Mouse (Mus musculus) hindbrain, embryonic 14.5 days (tissue): ENCODE data around the gene Slc35b2. TPM values are rescaled to one million over a fixed set of nuclear protein-coding genes. Genes with fewer than 3 reads are reported as not detected.

Source experiments
- ATAC-seq: fragments of 200-750 bp; cut with Nextera tagmentation; 2 replicates; pipeline ENCODE4 v1.8.0; 2017; ENCODE audit warnings: moderate number of reproducible peaks, mild to moderate bottlenecking, moderate TSS enrichment, moderate library complexity; ENCODE audit not compliant: low FRiP score
- DNase-seq: peaks from one replicate; pipeline ENCODE4 v3.0.0-alpha.2; 2015; ENCODE audit warnings: low spot score
- H3K27ac ChIP-seq: fragments of 300-500 bp; sonication (generic); 2 replicates; pipeline ENCODE4 v1.5.1; 2014; ENCODE audit warnings: mild to moderate bottlenecking, moderate library complexity
- H3K27me3 ChIP-seq: fragments of 300-500 bp; sonication (generic); 2 replicates; pipeline ENCODE4 v1.6.1; 2014; ENCODE audit warnings: mild to moderate bottlenecking, low read length, mixed read lengths; ENCODE audit not compliant: control insufficient read depth, insufficient read depth
- H3K36me3 ChIP-seq: fragments of 300-500 bp; sonication (generic); replicated peaks from 2 replicates; pipeline ENCODE4 v1.6.1; 2014; ENCODE audit not compliant: control insufficient read depth, insufficient read depth
- H3K4me1 ChIP-seq: fragments of 300-500 bp; sonication (generic); replicated peaks from 2 replicates; pipeline ENCODE4 v1.6.1; 2014; ENCODE audit warnings: antibody characterized with exemption, low read length, mixed read lengths; ENCODE audit not compliant: control insufficient read depth, insufficient read depth
- H3K4me2 ChIP-seq: fragments of 300-500 bp; sonication (generic); replicated peaks from 2 replicates; pipeline ENCODE4 v1.6.1; 2014; ENCODE audit warnings: mild to moderate bottlenecking, moderate library complexity
- H3K4me3 ChIP-seq: fragments of 300-500 bp; sonication (generic); replicated peaks from 2 replicates; pipeline ENCODE4 v1.5.1; 2014; ENCODE audit warnings: mild to moderate bottlenecking, low read length
- H3K9ac ChIP-seq: fragments of 300-500 bp; sonication (generic); 2 replicates; pipeline ENCODE4 v1.6.1; 2014
- H3K9me3 ChIP-seq: fragments of 300-500 bp; sonication (generic); 2 replicates; pipeline ENCODE4 v1.6.1; 2016; ENCODE audit warnings: low read length; ENCODE audit not compliant: control insufficient read depth
- WGBS: fragments of 180-500 bp; shearing (Covaris S2); extraction: QIAGEN DNeasy Blood & Tissue Kit; methylation state at CpG from one replicate; pipeline ENCODE4 v1.1.7; 2014; 5-methylcytosine and 5-hydroxymethylcytosine counted together
- polyA plus RNA-seq: library from polyadenylated mRNA; unstranded; fragments of >200 nt; fragmentation: Nextera tagmentation; extraction: Ambion mirVana; gene quantifications from 2 replicates; pipeline ENCODE4 v1.2.1, GENCODE M21; 2014

Slc35b2 gene
- polyA plus RNA-seq, 1 experiment from 2014 or later: 83.1 TPM

DNA sequence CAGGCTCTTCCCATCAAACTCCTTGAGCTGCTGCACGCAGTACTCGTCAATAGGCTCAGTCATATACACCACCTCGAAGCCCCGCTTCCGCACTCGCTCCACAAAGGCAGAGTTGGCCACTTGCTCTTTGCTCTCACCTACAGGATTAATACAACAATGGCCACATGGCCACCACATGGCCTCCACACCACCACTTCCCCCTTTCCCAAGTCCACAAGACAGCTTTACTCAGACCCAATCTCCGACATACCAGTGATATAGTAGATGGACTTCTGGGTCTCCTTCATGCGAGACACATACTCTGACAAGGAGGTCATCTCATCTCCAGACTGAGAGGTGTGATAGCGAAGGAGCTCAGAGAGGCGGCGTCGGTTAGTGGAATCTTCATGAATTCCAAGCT lies 5.3 kb downstream of the Slc35b2 start:
- H3K4me1 ChIP-seq: peaks cover 24% of the 10 kb centered on the region
- no peak for ATAC-seq
- H3K4me3 ChIP-seq: no peak overlapping the region
- no peak for DNase-seq
- no peak overlapping the region for H3K27ac ChIP-seq
- 92% methylated on average over 12 of the region's 12 CpGs for WGBS
- H3K9me3 ChIP-seq: no peaks in the 10 kb centered on the region
- H3K27me3 ChIP-seq: no peaks in the 10 kb centered on the region
- H3K36me3 ChIP-seq: peaks cover 61% of the 10 kb centered on the region
- no peak overlapping the region for H3K4me2 ChIP-seq
- H3K9ac ChIP-seq: no peak overlapping the region

- H3K4me1 ChIP-seq: peaks cover 24% of the 10 kb centered on the region
- no peaks in the 10 kb centered on the region for H3K9me3 ChIP-seq
- H3K4me2 ChIP-seq: no peak overlapping the region
- no peaks in the 10 kb centered on the region for H3K27me3 ChIP-seq
- ATAC-seq (no peak), DNase-seq (no peak)
- peak overlapping the region; percentile 19; the same call in 1 of the 2 replicates for H3K9ac ChIP-seq
- H3K27ac ChIP-seq: no peak overlapping the region
- peaks cover 61% of the 10 kb centered on the region for H3K36me3 ChIP-seq
- 94% methylated on average over 4 of the region's 4 CpGs for WGBS
- H3K4me3 ChIP-seq: no peak overlapping the region
These were observed 6.3 kb downstream of the Slc35b2 start for GRCm38 (mm10) chr17:45569999-45570398.

DNA sequence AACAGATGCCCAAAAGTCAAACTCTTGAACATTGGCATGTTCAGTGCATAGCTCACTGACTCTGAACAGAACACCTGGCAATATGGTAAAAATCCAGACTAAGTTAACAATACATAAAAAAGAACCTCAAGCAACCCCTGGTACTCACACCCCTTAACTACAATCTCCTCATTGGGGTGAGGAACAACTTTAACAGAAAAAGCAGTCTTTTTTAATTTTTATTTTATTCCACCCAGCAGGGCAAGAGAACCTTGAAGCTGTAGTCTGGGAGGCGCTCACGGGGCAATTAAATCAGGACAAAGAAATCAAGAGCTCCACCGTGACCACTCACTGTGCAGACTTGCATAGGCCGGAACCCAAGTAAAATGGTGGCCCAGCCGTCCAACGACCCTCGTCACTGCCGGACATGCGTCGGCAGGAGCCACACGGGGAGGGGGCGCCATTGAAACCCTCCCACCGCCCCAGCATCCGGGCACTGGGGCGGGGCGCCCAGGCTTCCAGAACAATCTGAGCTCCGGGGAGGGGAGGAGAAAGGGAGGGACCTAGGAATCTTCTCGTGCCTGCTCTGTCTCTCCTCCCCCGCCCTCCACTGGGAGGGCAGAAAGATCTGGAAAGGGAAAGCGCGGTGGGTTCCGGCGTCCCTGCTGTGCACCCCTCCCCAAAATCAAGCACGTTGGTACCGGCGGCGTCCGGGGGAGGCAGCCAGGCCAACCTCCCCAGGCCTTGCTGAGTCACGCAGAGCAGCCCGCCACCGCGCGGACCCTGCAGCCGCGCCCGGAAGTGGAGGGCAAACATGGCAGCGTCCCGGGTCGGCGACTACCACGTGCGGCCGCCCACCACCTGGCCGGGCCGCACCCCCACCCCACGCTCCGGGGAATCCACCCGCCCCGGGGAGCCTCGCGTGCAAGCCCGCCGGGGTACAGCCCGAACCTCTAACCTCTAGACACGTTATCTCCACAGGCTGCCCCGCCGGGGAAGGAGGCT lies 8.7 kb downstream of the Slc35b2 start:
- Histone ChIP-seq H3K27ac (peak overlapping the region; percentile 98), H3K9ac (peak overlapping the region; percentile 99), H3K36me3 (peaks cover 46% of the 10 kb centered on the region), H3K27me3 (no peaks in the 10 kb centered on the region), H3K4me3 (peak overlapping the region; percentile 89), H3K4me2 (peak overlapping the region; percentile 80), H3K9me3 (no peaks in the 10 kb centered on the region), H3K4me1 (peaks cover 23% of the 10 kb centered on the region)
- peak; percentile 55 for ATAC-seq
- under 1% methylated on average over 53 of the region's 57 CpGs for whole genome bisulfite sequencing
- DNase-seq: peak; percentile 83

GRCm38 (mm10) chr17:45573087-45573779 lies 9.6 kb downstream of the Slc35b2 start, which contains the start of gene Hsp90ab1:
Hsp90ab1 (minus strand) TSS chr17:45573271.
- DNase-seq: peak; percentile 99
- Histone ChIP-seq H3K27me3 (no peaks in the 10 kb centered on the region), H3K36me3 (peaks cover 38% of the 10 kb centered on the region), H3K27ac (peak within 1 kb of the TSS; percentile 98), H3K9ac (peak within 1 kb of the TSS; percentile 99), H3K4me3 (peak within 1 kb of the TSS; percentile 89), H3K9me3 (no peaks in the 10 kb centered on the region), H3K4me1 (peaks cover 23% of the 10 kb centered on the region), H3K4me2 (peak within 1 kb of the TSS; percentile 80)
- peak; percentile 82 for ATAC-seq
- WGBS: under 1% methylated on average over 41 of the region's 41 CpGs

DNA sequence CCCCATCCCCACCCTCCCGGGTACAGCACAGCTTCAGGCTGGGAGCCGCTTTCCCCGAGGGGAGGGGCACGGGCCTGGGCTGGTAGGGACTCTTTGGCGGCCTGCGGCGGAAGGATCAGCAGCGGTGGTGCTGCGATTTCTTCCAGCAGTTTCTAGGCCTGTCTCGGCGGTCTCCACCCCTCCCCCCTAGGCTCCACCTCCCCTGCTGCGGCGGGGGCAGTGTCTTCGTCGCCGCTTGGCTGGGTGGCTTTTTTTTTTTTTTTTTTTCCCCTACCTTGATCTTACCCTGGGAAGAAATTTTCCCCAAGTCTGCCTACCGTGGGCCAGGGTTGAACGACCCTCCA lies 10.1 kb downstream of the Slc35b2 start:
- Histone ChIP-seq H3K27me3 (no peaks in the 10 kb centered on the region), H3K4me2 (peak overlapping the region; percentile 80), H3K9ac (peak overlapping the region; percentile 99), H3K4me1 (peaks cover 23% of the 10 kb centered on the region), H3K36me3 (peaks cover 33% of the 10 kb centered on the region), H3K27ac (peak overlapping the region; percentile 98), H3K9me3 (no peaks in the 10 kb centered on the region), H3K4me3 (peak overlapping the region; percentile 89)
- DNase-seq (peak; percentile 94), ATAC-seq (peak; percentile 71)
- 2% methylated on average over 18 of the region's 18 CpGs for WGBS

- ATAC-seq (peak; percentile 58), DNase-seq (peak; percentile 76)
- WGBS: 3% methylated on average over 17 of the region's 17 CpGs
- Histone ChIP-seq H3K4me2 (peak overlapping the region; percentile 80), H3K9ac (peak overlapping the region; percentile 99), H3K4me1 (peaks cover 23% of the 10 kb centered on the region), H3K36me3 (peaks cover 28% of the 10 kb centered on the region), H3K27me3 (no peaks in the 10 kb centered on the region), H3K4me3 (peak overlapping the region; percentile 89), H3K27ac (peak overlapping the region; percentile 98), H3K9me3 (no peaks in the 10 kb centered on the region)
These were observed 10.6 kb downstream of the Slc35b2 start for GRCm38 (mm10) chr17:45574129-45574761.

GRCm38 (mm10) chr17:45575123-45575897 lies 11.6 kb downstream of the Slc35b2 start:
- DNase-seq (no peak), ATAC-seq (no peak)
- Histone ChIP-seq H3K36me3 (peaks cover 17% of the 10 kb centered on the region), H3K9ac (peak overlapping the region; percentile 99), H3K4me3 (0 out of 2 replicates have a peak overlapping the region, but pooled peaks have one; percentile 1), H3K4me1 (peaks cover 23% of the 10 kb centered on the region), H3K27me3 (no peaks in the 10 kb centered on the region), H3K27ac (peak overlapping the region; percentile 98), H3K4me2 (peak overlapping the region; percentile 80), H3K9me3 (no peaks in the 10 kb centered on the region)
- 93% methylated on average over 8 of the region's 8 CpGs for WGBS

DNA sequence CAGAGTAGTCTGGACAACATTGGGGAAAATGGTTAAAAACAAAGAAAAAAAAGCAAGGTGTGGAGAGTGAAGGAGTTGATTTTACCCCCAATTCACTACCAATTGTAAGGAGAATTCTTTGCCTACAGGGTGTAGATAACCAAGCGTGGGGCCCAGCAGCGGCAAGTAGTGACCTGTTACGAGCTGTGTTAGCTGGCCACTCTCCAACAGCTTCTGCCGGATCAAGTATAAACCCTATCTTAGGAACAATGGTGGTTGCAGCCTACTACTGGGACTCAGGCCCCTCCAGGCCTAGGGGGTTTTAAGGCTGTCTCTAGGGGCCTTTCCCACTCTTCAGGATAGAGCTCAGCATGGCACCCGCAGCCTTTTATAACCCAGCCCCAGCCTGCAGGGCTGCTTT lies 14.6 kb downstream of the Slc35b2 start:
- H3K4me1 ChIP-seq: peaks cover 11% of the 10 kb centered on the region
- no peak overlapping the region for H3K27ac ChIP-seq
- H3K9me3 ChIP-seq: no peaks in the 10 kb centered on the region
- no peaks in the 10 kb centered on the region for H3K27me3 ChIP-seq
- H3K36me3 ChIP-seq: no peaks in the 10 kb centered on the region
- ATAC-seq: no peak
- H3K4me2 ChIP-seq: no peak overlapping the region
- H3K9ac ChIP-seq: no peak overlapping the region
- 66% methylated on average over 5 of the region's 5 CpGs for WGBS
- DNase-seq: no peak
- no peak overlapping the region for H3K4me3 ChIP-seq
